Mouse (Mus musculus): ENCODE results near the gene Olfr329-ps. TPM values are rescaled to one million over a fixed set of nuclear protein-coding genes. Genes with fewer than 3 reads are reported as not detected.

Olfr329-ps gene
- polyA plus RNA-seq, 1 experiment from 2014 or later, result not detected

DNA sequence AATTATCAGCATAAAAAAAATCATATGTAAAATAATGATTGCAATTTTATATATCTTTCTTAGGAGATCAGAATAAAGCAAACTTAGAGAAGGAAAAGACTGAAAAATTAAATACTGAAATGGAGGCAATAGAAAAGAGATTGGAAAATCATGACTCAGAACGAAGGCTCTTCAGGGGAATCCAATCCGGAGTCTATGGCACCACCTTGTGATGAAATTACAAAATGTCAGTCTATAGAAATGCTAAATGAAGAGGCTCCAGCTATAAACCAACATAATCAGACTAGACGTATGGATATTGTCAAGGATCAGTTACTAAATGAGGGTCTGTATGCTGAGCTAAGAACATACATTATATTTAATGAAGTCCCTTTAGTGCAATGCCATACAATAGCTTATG is 46.9 kb downstream of the Olfr329-ps start:
- no peaks in the 10 kb centered on the region for H3K4me1 ChIP-seq
- WGBS, result 72% methylated on average over 3 of the region's 3 CpGs
- H3K27ac ChIP-seq, result no peak overlapping the region
- no peak for ATAC-seq (ENCODE audit: low FRiP score, low read depth)
- no peaks in the 10 kb centered on the region for H3K36me3 ChIP-seq
- no peaks in the 10 kb centered on the region for H3K27me3 ChIP-seq (replicated peaks)
- no peak overlapping the region for H3K9ac ChIP-seq
- no peak overlapping the region for H3K4me2 ChIP-seq (replicated peaks)
- no peak overlapping the region for H3K4me3 ChIP-seq
- H3K9me3 ChIP-seq, result no peaks in the 10 kb centered on the region

GRCm38 (mm10) chr11:58498761-58499160 is 47.5 kb downstream of the Olfr329-ps start:
- no peak overlapping the region for H3K9ac ChIP-seq
- no peak overlapping the region for H3K4me2 ChIP-seq (replicated peaks)
- ATAC-seq (ENCODE audit: low FRiP score, low read depth), result no peak
- H3K27me3 ChIP-seq (replicated peaks), result no peaks in the 10 kb centered on the region
- no peaks in the 10 kb centered on the region for H3K9me3 ChIP-seq
- 81% methylated on average over 9 of the region's 9 CpGs for WGBS
- H3K4me3 ChIP-seq, result no peak overlapping the region
- no peaks in the 10 kb centered on the region for H3K36me3 ChIP-seq
- H3K27ac ChIP-seq, result no peak overlapping the region
- H3K4me1 ChIP-seq, result no peaks in the 10 kb centered on the region

DNA sequence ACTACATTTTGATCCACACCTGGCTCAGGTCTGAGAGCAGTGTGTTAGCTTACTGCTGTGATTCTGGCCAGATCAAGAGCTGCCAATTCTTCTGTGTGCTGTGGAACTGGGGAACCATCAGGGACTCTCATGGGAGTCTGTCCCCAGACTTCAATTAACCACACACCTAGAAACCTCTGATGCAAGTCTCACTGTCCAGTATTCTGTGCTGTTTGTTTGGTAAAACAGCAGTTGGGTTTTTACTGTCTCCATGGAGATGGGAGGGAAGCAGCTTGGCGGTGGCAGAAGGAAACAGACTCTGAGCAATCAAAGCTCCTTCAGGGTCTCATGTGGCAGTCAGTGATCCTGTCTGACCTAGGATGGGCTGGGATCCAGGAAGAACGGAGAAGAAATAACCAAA is 53.8 kb downstream of the Olfr329-ps start, which contains the start of gene Olfr332:
Gene Olfr332 (minus strand): TSS at position 101 of the 400 bp plus-strand sequence.
- Histone ChIP-seq H3K27me3 (replicated peaks) (no peaks in the 10 kb centered on the region), H3K4me2 (replicated peaks) (no peak within 1 kb of the TSS), H3K9ac (no peak within 1 kb of the TSS), H3K27ac (no peak within 1 kb of the TSS), H3K4me3 (no peak within 1 kb of the TSS), H3K9me3 (no peaks in the 10 kb centered on the region), H3K36me3 (no peaks in the 10 kb centered on the region), H3K4me1 (no peaks in the 10 kb centered on the region)
- ATAC-seq (ENCODE audit: low FRiP score, low read depth), result no peak
- 89% methylated on average over 2 of the region's 2 CpGs for WGBS

Other genes starting within 250 kb of the Olfr329-ps start
- gene Zfp692, start 239.4 kb downstream of the Olfr329-ps start, polyA plus RNA-seq (2016; fragmentation: Nextera tagmentation; extraction: Ambion mirVana), result 27.4 and 30.8 TPM in 2 replicates
- 32.0 and 32.2 TPM in 2 replicates for gene Zfp672, start 216.1 kb downstream of the Olfr329-ps start, polyA plus RNA-seq (2016; fragmentation: Nextera tagmentation; extraction: Ambion mirVana)
- 51.5 and 52.8 TPM in 2 replicates for gene Sh3bp5l, start 215.7 kb downstream of the Olfr329-ps start, polyA plus RNA-seq (2016; fragmentation: Nextera tagmentation; extraction: Ambion mirVana)
- gene Lypd8, start 167.4 kb downstream of the Olfr329-ps start, polyA plus RNA-seq (2016; fragmentation: Nextera tagmentation; extraction: Ambion mirVana), result not detected in 2 replicates
- gene 1810065E05Rik, start 125.3 kb downstream of the Olfr329-ps start, polyA plus RNA-seq (2016; fragmentation: Nextera tagmentation; extraction: Ambion mirVana), result not detected in 2 replicates
- gene Gm12253, start 113.9 kb downstream of the Olfr329-ps start, polyA plus RNA-seq (2016; fragmentation: Nextera tagmentation; extraction: Ambion mirVana), result not detected in 2 replicates
- not detected in 2 replicates for gene Lypd9, start 93.5 kb downstream of the Olfr329-ps start, polyA plus RNA-seq (2016; fragmentation: Nextera tagmentation; extraction: Ambion mirVana)
- not detected in 2 replicates for gene Olfr30, start 84.2 kb downstream of the Olfr329-ps start, polyA plus RNA-seq (2016; fragmentation: Nextera tagmentation; extraction: Ambion mirVana)
- gene Olfr332, start 53.9 kb downstream of the Olfr329-ps start, polyA plus RNA-seq (2016; fragmentation: Nextera tagmentation; extraction: Ambion mirVana), result not detected in 2 replicates
- gene Olfr331, start 43.9 kb downstream of the Olfr329-ps start, polyA plus RNA-seq (2016; fragmentation: Nextera tagmentation; extraction: Ambion mirVana), result not detected in 2 replicates
- not detected in 2 replicates for gene Olfr330, start 11.6 kb downstream of the Olfr329-ps start, polyA plus RNA-seq (2016; fragmentation: Nextera tagmentation; extraction: Ambion mirVana)
- gene Olfr328, start 9.2 kb upstream of the Olfr329-ps start, polyA plus RNA-seq (2016; fragmentation: Nextera tagmentation; extraction: Ambion mirVana), result 0.09 TPM in 1 of 2 replicates, not detected in the other
- not detected in 2 replicates for gene Olfr224, start 24.1 kb upstream of the Olfr329-ps start, polyA plus RNA-seq (2016; fragmentation: Nextera tagmentation; extraction: Ambion mirVana)
- gene Olfr325, start 31.3 kb upstream of the Olfr329-ps start, polyA plus RNA-seq (2016; fragmentation: Nextera tagmentation; extraction: Ambion mirVana), result not detected in 2 replicates
- gene Olfr324, start 48.7 kb upstream of the Olfr329-ps start, polyA plus RNA-seq (2016; fragmentation: Nextera tagmentation; extraction: Ambion mirVana), result not detected in 2 replicates
- not detected in 2 replicates for gene 2210407C18Rik, start 69.7 kb upstream of the Olfr329-ps start, polyA plus RNA-seq (2016; fragmentation: Nextera tagmentation; extraction: Ambion mirVana)
- gene Olfr323, start 84.1 kb upstream of the Olfr329-ps start, polyA plus RNA-seq (2016; fragmentation: Nextera tagmentation; extraction: Ambion mirVana), result not detected in 2 replicates
- 0.41 and 0.44 TPM in 2 replicates for gene Trim58, start 94.0 kb upstream of the Olfr329-ps start, polyA plus RNA-seq (2016; fragmentation: Nextera tagmentation; extraction: Ambion mirVana)
- not detected in 2 replicates for gene Olfr322, start 112.4 kb upstream of the Olfr329-ps start, polyA plus RNA-seq (2016; fragmentation: Nextera tagmentation; extraction: Ambion mirVana)
- not detected in 2 replicates for gene Olfr320, start 134.7 kb upstream of the Olfr329-ps start, polyA plus RNA-seq (2016; fragmentation: Nextera tagmentation; extraction: Ambion mirVana)
- not detected in 2 replicates for gene Olfr319, start 152.7 kb upstream of the Olfr329-ps start, polyA plus RNA-seq (2016; fragmentation: Nextera tagmentation; extraction: Ambion mirVana)
- gene Olfr318, start 177.6 kb upstream of the Olfr329-ps start, polyA plus RNA-seq (2016; fragmentation: Nextera tagmentation; extraction: Ambion mirVana), result not detected in 2 replicates
- gene Olfr317, start 192.8 kb upstream of the Olfr329-ps start, polyA plus RNA-seq (2016; fragmentation: Nextera tagmentation; extraction: Ambion mirVana), result 0.06 and 0.16 TPM in 2 replicates
- gene Olfr316, start 206.3 kb upstream of the Olfr329-ps start, polyA plus RNA-seq (2016; fragmentation: Nextera tagmentation; extraction: Ambion mirVana), result not detected in 2 replicates
- not detected in 2 replicates for gene Olfr315, start 226.8 kb upstream of the Olfr329-ps start, polyA plus RNA-seq (2016; fragmentation: Nextera tagmentation; extraction: Ambion mirVana)
- gene Olfr314, start 236.5 kb upstream of the Olfr329-ps start, polyA plus RNA-seq (2016; fragmentation: Nextera tagmentation; extraction: Ambion mirVana), result not detected in 2 replicates